Mouse (Mus musculus) midbrain, embryonic 15.5 days (tissue): Measurements from ENCODE around the gene Gabrg3. TPM values are rescaled to one million over a fixed set of nuclear protein-coding genes. Genes with fewer than 3 reads are reported as not detected.

ENCODE experiments used
- ATAC-seq: fragments of 200-750 bp; cut with Nextera tagmentation; replicated peaks from 2 replicates; pipeline ENCODE4 v1.8.0; 2017; ENCODE audit warnings: moderate TSS enrichment
- H3K27ac ChIP-seq: fragments of 300-500 bp; sonication (generic); 2 replicates; pipeline ENCODE4 v1.5.1; 2015; ENCODE audit warnings: mild to moderate bottlenecking, inconsistent platforms
- H3K27me3 ChIP-seq: fragments of 300-500 bp; sonication (generic); replicated peaks from 2 replicates; pipeline ENCODE4 v1.6.1; 2015; ENCODE audit warnings: inconsistent platforms
- H3K36me3 ChIP-seq: fragments of 300-500 bp; sonication (generic); replicated peaks from 2 replicates; pipeline ENCODE4 v1.6.1; 2015; ENCODE audit warnings: inconsistent platforms
- H3K4me1 ChIP-seq: fragments of 300-500 bp; sonication (generic); 2 replicates; pipeline ENCODE4 v1.6.1; 2015; ENCODE audit warnings: inconsistent platforms
- H3K4me2 ChIP-seq: fragments of 300-500 bp; sonication (generic); 2 replicates; pipeline ENCODE4 v1.6.1; 2015; ENCODE audit warnings: inconsistent platforms, mild to moderate bottlenecking, moderate library complexity
- H3K4me3 ChIP-seq: fragments of 300-500 bp; sonication (generic); 2 replicates; pipeline ENCODE4 v1.5.1; 2015; ENCODE audit warnings: mild to moderate bottlenecking, inconsistent platforms
- H3K9ac ChIP-seq: fragments of 300-500 bp; sonication (generic); 2 replicates; pipeline ENCODE4 v1.6.1; 2015; ENCODE audit warnings: mild to moderate bottlenecking, inconsistent platforms
- H3K9me3 ChIP-seq: fragments of 300-500 bp; sonication (generic); 2 replicates; pipeline ENCODE4 v1.6.1; 2016; ENCODE audit warnings: inconsistent platforms
- WGBS: fragments of 180-500 bp; shearing (Covaris S2); methylation state at CpG from one replicate; pipeline ENCODE4 v1.1.7; 2015; ENCODE audit warnings: mixed read lengths; 5-methylcytosine and 5-hydroxymethylcytosine counted together
- polyA plus RNA-seq: library from polyadenylated mRNA; unstranded; fragments of >200 nt; fragmentation: Nextera tagmentation; extraction: Ambion mirVana; gene quantifications from 2 replicates; pipeline ENCODE4 v1.2.1, GENCODE M21; 2015

Gabrg3 gene
- polyA plus RNA-seq, 1 experiment from 2014 or later: 8.6 TPM

GRCm38 (mm10) chr7:57150768-57151167 is 236.2 kb downstream of the Gabrg3 start:
- Histone ChIP-seq H3K36me3 (no peaks in the 10 kb centered on the region), H3K9ac (no peak overlapping the region), H3K27ac (no peak overlapping the region), H3K27me3 (no peaks in the 10 kb centered on the region), H3K4me1 (0 out of 2 replicates have a peak, but pooled peaks cover 3% of the 10 kb centered on the region), H3K4me3 (no peak overlapping the region), H3K9me3 (no peaks in the 10 kb centered on the region), H3K4me2 (no peak overlapping the region)
- 53% methylated on average over 5 of the region's 5 CpGs for WGBS
- ATAC-seq: no peak

DNA sequence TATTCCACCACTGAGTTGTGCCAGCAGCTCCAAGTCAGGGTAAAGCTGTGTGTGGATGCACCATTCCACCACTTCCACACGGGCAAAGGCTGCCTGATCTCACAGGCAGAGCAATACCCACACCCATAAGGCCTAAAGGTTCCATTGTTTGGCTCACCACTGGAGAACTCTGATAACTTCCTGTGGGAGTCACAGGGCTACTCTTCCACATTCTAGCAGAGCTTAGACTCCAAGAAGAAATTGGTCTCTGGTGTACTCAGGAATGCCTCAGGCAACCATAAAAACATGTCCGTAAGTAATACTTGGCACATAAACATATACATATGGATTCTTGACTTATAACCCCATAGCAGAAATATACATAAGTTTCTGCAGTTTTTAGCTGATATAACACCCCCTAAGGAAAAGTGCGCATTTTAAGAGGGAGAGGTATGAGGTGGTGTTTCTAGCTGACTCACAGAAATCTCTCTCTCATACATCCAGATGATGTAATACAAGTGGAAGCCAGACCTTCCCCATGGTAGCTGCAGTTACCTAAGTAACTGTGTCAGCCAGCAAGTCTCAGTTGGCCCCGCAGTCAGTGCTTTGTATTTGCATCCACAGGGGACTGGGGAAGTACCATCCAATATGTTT is 248.8 kb downstream of the Gabrg3 start:
- no peak for ATAC-seq
- no peaks in the 10 kb centered on the region for H3K4me1 ChIP-seq
- no peaks in the 10 kb centered on the region for H3K36me3 ChIP-seq
- H3K27ac ChIP-seq: no peak overlapping the region
- H3K9me3 ChIP-seq: no peaks in the 10 kb centered on the region
- H3K4me3 ChIP-seq: no peak overlapping the region
- no peak overlapping the region for H3K9ac ChIP-seq
- WGBS: 81% methylated on average over 4 of the region's 4 CpGs
- H3K4me2 ChIP-seq: no peak overlapping the region
- H3K27me3 ChIP-seq: no peaks in the 10 kb centered on the region

- 79% methylated on average over 4 of the region's 4 CpGs for WGBS
- no peak for ATAC-seq
- Histone ChIP-seq H3K36me3 (no peaks in the 10 kb centered on the region), H3K9me3 (no peaks in the 10 kb centered on the region), H3K9ac (no peak overlapping the region), H3K27ac (no peak overlapping the region), H3K4me2 (no peak overlapping the region), H3K4me3 (no peak overlapping the region), H3K4me1 (no peaks in the 10 kb centered on the region), H3K27me3 (no peaks in the 10 kb centered on the region)
These were observed 254.0 kb downstream of the Gabrg3 start for GRCm38 (mm10) chr7:57133009-57133408.

DNA sequence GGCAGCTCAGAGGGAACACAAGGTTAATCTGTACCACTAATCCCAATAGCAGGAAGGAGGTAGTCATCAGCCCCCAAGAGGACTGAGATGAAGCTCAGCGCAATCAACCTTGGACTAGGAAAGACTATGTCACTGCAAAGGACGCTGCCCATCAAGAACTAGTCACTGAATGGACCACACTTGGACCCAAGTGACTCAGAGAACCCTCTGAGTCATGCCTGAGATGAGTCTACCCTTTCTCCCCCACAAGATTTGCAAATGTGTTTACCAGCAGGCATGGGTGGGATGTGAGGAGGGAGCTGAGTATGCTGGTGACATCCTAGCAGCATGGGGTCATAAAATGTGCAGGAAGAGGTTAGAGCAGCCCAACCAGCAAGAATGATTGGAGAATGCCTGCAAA is 254.5 kb downstream of the Gabrg3 start:
- H3K4me2 ChIP-seq: no peak overlapping the region
- no peaks in the 10 kb centered on the region for H3K36me3 ChIP-seq
- no peak overlapping the region for H3K27ac ChIP-seq
- 87% methylated on average over 2 of the region's 2 CpGs for WGBS
- no peak for ATAC-seq
- H3K4me3 ChIP-seq: no peak overlapping the region
- no peaks in the 10 kb centered on the region for H3K9me3 ChIP-seq
- H3K4me1 ChIP-seq: no peaks in the 10 kb centered on the region
- H3K9ac ChIP-seq: no peak overlapping the region
- H3K27me3 ChIP-seq: no peaks in the 10 kb centered on the region

GRCm38 (mm10) chr7:57100065-57100464 is 286.9 kb downstream of the Gabrg3 start:
- 77% methylated on average over 3 of the region's 3 CpGs for WGBS
- no peaks in the 10 kb centered on the region for H3K36me3 ChIP-seq
- H3K27me3 ChIP-seq: no peaks in the 10 kb centered on the region
- H3K4me3 ChIP-seq: no peak overlapping the region
- no peak overlapping the region for H3K4me2 ChIP-seq
- H3K4me1 ChIP-seq: no peaks in the 10 kb centered on the region
- H3K9me3 ChIP-seq: no peaks in the 10 kb centered on the region
- no peak overlapping the region for H3K9ac ChIP-seq
- ATAC-seq: no peak
- H3K27ac ChIP-seq: no peak overlapping the region

DNA sequence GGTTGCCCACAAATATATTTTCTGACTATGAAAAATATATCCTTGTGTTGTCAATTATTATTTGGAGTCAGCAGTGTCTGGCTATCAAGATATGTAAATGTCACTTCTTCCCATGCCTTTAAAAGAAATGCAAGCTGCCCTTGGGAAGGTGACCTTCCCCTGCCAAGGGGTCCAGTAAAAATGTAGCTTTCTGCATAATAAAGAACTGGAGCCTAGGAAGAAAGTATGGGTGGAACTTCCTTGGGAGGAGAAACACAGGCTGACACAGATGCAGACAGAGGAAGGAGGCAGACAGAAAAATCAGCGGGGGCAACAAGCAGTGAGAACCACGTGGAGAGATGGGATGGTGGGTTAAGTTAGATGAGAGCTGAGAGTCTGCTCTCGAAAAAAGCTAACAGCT is 304.9 kb downstream of the Gabrg3 start:
- Histone ChIP-seq H3K27me3 (no peaks in the 10 kb centered on the region), H3K4me1 (no peaks in the 10 kb centered on the region), H3K4me2 (no peak overlapping the region), H3K36me3 (no peaks in the 10 kb centered on the region), H3K4me3 (no peak overlapping the region), H3K9ac (no peak overlapping the region), H3K9me3 (no peaks in the 10 kb centered on the region), H3K27ac (no peak overlapping the region)
- 54% methylated on average over 3 of the region's 3 CpGs for WGBS
- no peak for ATAC-seq

- no peak overlapping the region for H3K27ac ChIP-seq
- H3K4me1 ChIP-seq: no peaks in the 10 kb centered on the region
- 90% methylated on average over 2 of the region's 2 CpGs for WGBS
- peak; percentile 37; the same call in 1 of the 2 replicates for ATAC-seq
- H3K27me3 ChIP-seq: no peaks in the 10 kb centered on the region
- no peak overlapping the region for H3K9ac ChIP-seq
- no peak overlapping the region for H3K4me3 ChIP-seq
- H3K9me3 ChIP-seq: no peaks in the 10 kb centered on the region
- no peaks in the 10 kb centered on the region for H3K36me3 ChIP-seq
- no peak overlapping the region for H3K4me2 ChIP-seq
These were observed 315.4 kb downstream of the Gabrg3 start for GRCm38 (mm10) chr7:57071435-57072160.

- no peak for ATAC-seq
- Histone ChIP-seq H3K36me3 (no peaks in the 10 kb centered on the region), H3K27me3 (no peaks in the 10 kb centered on the region), H3K4me1 (no peaks in the 10 kb centered on the region), H3K27ac (no peak overlapping the region), H3K9me3 (no peaks in the 10 kb centered on the region), H3K4me2 (no peak overlapping the region), H3K4me3 (no peak overlapping the region), H3K9ac (no peak overlapping the region)
- WGBS: 87% methylated on average over 3 of the region's 3 CpGs
These were observed 321.6 kb downstream of the Gabrg3 start for GRCm38 (mm10) chr7:57065398-57065797.

DNA sequence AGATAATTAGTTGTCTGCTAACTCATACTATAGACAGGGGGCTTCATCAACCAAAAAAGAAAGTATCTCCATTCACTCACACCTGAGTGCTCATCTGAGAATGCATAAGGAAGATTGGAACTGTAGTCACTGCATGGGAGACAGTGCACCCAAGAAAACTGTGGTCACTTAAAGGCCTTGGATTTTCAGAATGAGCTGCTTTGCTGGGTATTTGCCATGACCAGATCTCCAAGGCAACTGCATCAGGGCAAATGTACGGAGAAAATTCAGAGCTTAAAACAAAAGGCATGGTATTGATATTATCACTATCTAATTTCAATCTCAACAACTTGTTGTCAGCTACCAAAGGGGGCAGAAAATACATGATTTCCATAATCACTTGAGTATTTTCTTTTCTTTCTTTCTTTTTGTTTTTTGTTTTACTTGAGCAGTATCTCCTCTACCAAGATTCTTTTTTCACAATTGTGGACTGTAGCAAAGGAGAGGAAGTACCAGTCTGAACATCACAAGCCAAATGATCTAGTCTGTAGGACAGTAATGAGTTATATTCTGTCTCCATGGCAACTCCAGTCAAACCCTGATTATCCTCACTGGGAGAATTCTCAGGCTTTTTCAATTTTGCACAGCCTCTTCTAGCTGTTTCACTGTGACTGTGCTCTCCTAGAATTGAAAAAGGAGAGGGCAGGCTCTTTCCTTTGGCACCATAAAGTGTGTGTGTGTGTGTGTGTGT is 335.9 kb downstream of the Gabrg3 start:
- peak overlapping the region; percentile 55 for H3K27ac ChIP-seq
- H3K4me1 ChIP-seq: peaks cover 10% of the 10 kb centered on the region
- no peak overlapping the region for H3K4me3 ChIP-seq
- no peaks in the 10 kb centered on the region for H3K9me3 ChIP-seq
- H3K36me3 ChIP-seq: no peaks in the 10 kb centered on the region
- H3K4me2 ChIP-seq: no peak overlapping the region
- peak; percentile 95 for ATAC-seq
- H3K9ac ChIP-seq: no peak overlapping the region
- 51% methylated on average over 1 of the region's 1 CpGs for WGBS
- no peaks in the 10 kb centered on the region for H3K27me3 ChIP-seq

- no peak overlapping the region for H3K4me3 ChIP-seq
- no peak overlapping the region for H3K4me2 ChIP-seq
- 13% methylated on average over 2 of the region's 2 CpGs for WGBS
- no peaks in the 10 kb centered on the region for H3K36me3 ChIP-seq
- ATAC-seq: no peak
- no peaks in the 10 kb centered on the region for H3K27me3 ChIP-seq
- H3K9me3 ChIP-seq: no peaks in the 10 kb centered on the region
- H3K9ac ChIP-seq: no peak overlapping the region
- no peak overlapping the region for H3K27ac ChIP-seq
- no peaks in the 10 kb centered on the region for H3K4me1 ChIP-seq
These were observed 349.0 kb downstream of the Gabrg3 start for GRCm38 (mm10) chr7:57037861-57038421.

- Histone ChIP-seq H3K9me3 (no peaks in the 10 kb centered on the region; the same call in 1 of the 2 replicates), H3K4me3 (no peak overlapping the region), H3K27me3 (no peaks in the 10 kb centered on the region), H3K36me3 (no peaks in the 10 kb centered on the region), H3K9ac (no peak overlapping the region), H3K4me2 (no peak overlapping the region), H3K4me1 (no peaks in the 10 kb centered on the region), H3K27ac (no peak overlapping the region)
- no peak for ATAC-seq
- WGBS: 95% methylated on average over 3 of the region's 3 CpGs
These were observed 386.3 kb downstream of the Gabrg3 start for GRCm38 (mm10) chr7:57000585-57001261.
